Mouse (Mus musculus) embryonic facial prominence, embryonic 13.5 days (tissue): ENCODE results near the gene Gm37240. TPM values are rescaled to one million over a fixed set of nuclear protein-coding genes. Genes with fewer than 3 reads are reported as not detected.

Source experiments
- ATAC-seq: fragments of 200-750 bp; cut with Nextera tagmentation; 2 replicates; pipeline ENCODE4 v1.8.0; 2017; ENCODE audit warnings: low read depth; ENCODE audit not compliant: insufficient number of reproducible peaks, insufficient read depth, low FRiP score, low TSS enrichment
- H3K27ac ChIP-seq: fragments of 300-500 bp; sonication (generic); 2 replicates; pipeline ENCODE4 v1.5.1; 2015; ENCODE audit warnings: moderate library complexity, mild to moderate bottlenecking, inconsistent platforms
- H3K27me3 ChIP-seq: fragments of 300-500 bp; sonication (generic); 2 replicates; pipeline ENCODE4 v1.6.1; 2015; ENCODE audit warnings: mild to moderate bottlenecking, inconsistent platforms
- H3K36me3 ChIP-seq: fragments of 300-500 bp; sonication (generic); 2 replicates; pipeline ENCODE4 v1.6.1; 2015; ENCODE audit warnings: mild to moderate bottlenecking, inconsistent platforms
- H3K4me1 ChIP-seq: fragments of 300-500 bp; sonication (generic); 2 replicates; pipeline ENCODE4 v1.6.1; 2015; ENCODE audit warnings: inconsistent platforms
- H3K4me2 ChIP-seq: fragments of 300-500 bp; sonication (generic); 2 replicates; pipeline ENCODE4 v1.6.1; 2015; ENCODE audit warnings: moderate library complexity, mild to moderate bottlenecking, inconsistent platforms
- H3K4me3 ChIP-seq: fragments of 300-500 bp; sonication (generic); 2 replicates; pipeline ENCODE4 v1.5.1; 2015; ENCODE audit warnings: mild to moderate bottlenecking, inconsistent platforms
- H3K9ac ChIP-seq: fragments of 300-500 bp; sonication (generic); 2 replicates; pipeline ENCODE4 v1.6.1; 2015; ENCODE audit warnings: mild to moderate bottlenecking, inconsistent platforms
- H3K9me3 ChIP-seq: fragments of 300-500 bp; sonication (generic); 2 replicates; pipeline ENCODE4 v1.6.1; 2016; ENCODE audit warnings: inconsistent platforms
- WGBS: fragments of 180-500 bp; shearing (Covaris S2); methylation state at CpG from one replicate; pipeline ENCODE4 v1.1.7; 2015; ENCODE audit warnings: mixed read lengths; 5-methylcytosine and 5-hydroxymethylcytosine counted together
- polyA plus RNA-seq: library from polyadenylated mRNA; unstranded; fragments of >200 nt; fragmentation: Nextera tagmentation; extraction: Ambion mirVana; gene quantifications from 2 replicates; pipeline ENCODE4 v1.2.1, GENCODE M21; 2015

The Gm37240 gene
- polyA plus RNA-seq, 1 experiment from 2014 or later = 6.3 TPM

GRCm38 (mm10) chr3:84472955-84473354, 1414.4 kb downstream of the Gm37240 start:
- no peak for ATAC-seq
- Histone ChIP-seq H3K4me2 (peak overlapping the region; percentile 20; the same call in 1 of the 2 replicates), H3K36me3 (no peaks in the 10 kb centered on the region), H3K9me3 (no peaks in the 10 kb centered on the region), H3K4me3 (no peak overlapping the region), H3K4me1 (peaks cover 29% of the 10 kb centered on the region), H3K9ac (no peak overlapping the region; the same call in 1 of the 2 replicates), H3K27ac (peak overlapping the region; percentile 39; the same call in 1 of the 2 replicates), H3K27me3 (peaks cover 14% of the 10 kb centered on the region)
- 63% methylated on average over 5 of the region's 5 CpGs for WGBS

GRCm38 (mm10) chr3:84472527-84472926, 1414.8 kb downstream of the Gm37240 start:
- H3K4me1 ChIP-seq = peaks cover 34% of the 10 kb centered on the region
- peak overlapping the region; percentile 20; the same call in 1 of the 2 replicates for H3K4me2 ChIP-seq
- no peak overlapping the region; the same call in 1 of the 2 replicates for H3K9ac ChIP-seq
- WGBS = 39% methylated on average over 3 of the region's 3 CpGs
- no peaks in the 10 kb centered on the region for H3K36me3 ChIP-seq
- H3K27ac ChIP-seq = peak overlapping the region; percentile 39; the same call in 1 of the 2 replicates
- H3K9me3 ChIP-seq = no peaks in the 10 kb centered on the region
- H3K27me3 ChIP-seq = peaks cover 9% of the 10 kb centered on the region
- no peak overlapping the region for H3K4me3 ChIP-seq
- no peak for ATAC-seq

GRCm38 (mm10) chr3:84471146-84471545, 1416.2 kb downstream of the Gm37240 start:
- ATAC-seq = no peak
- H3K36me3 ChIP-seq = no peaks in the 10 kb centered on the region
- WGBS = 91% methylated on average over 4 of the region's 4 CpGs
- no peaks in the 10 kb centered on the region for H3K9me3 ChIP-seq
- no peak overlapping the region for H3K27ac ChIP-seq
- H3K4me3 ChIP-seq = no peak overlapping the region
- no peak overlapping the region for H3K9ac ChIP-seq
- H3K4me1 ChIP-seq = peaks cover 37% of the 10 kb centered on the region
- no peak overlapping the region for H3K4me2 ChIP-seq
- no peaks in the 10 kb centered on the region for H3K27me3 ChIP-seq

- no peak overlapping the region for H3K9ac ChIP-seq
- 38% methylated on average over 4 of the region's 4 CpGs for WGBS
- no peak overlapping the region for H3K4me3 ChIP-seq
- no peak for ATAC-seq
- no peaks in the 10 kb centered on the region for H3K9me3 ChIP-seq
- no peaks in the 10 kb centered on the region for H3K27me3 ChIP-seq
- no peak overlapping the region for H3K27ac ChIP-seq
- H3K36me3 ChIP-seq = no peaks in the 10 kb centered on the region
- H3K4me1 ChIP-seq = peaks cover 19% of the 10 kb centered on the region
- H3K4me2 ChIP-seq = no peak overlapping the region
These were observed 1419.2 kb downstream of the Gm37240 start for GRCm38 (mm10) chr3:84468111-84468453.

GRCm38 (mm10) chr3:84467419-84468110, 1419.8 kb downstream of the Gm37240 start:
- H3K9ac ChIP-seq = no peak overlapping the region
- H3K9me3 ChIP-seq = no peaks in the 10 kb centered on the region
- H3K4me2 ChIP-seq = no peak overlapping the region
- WGBS = 44% methylated on average over 10 of the region's 10 CpGs
- no peaks in the 10 kb centered on the region for H3K36me3 ChIP-seq
- no peaks in the 10 kb centered on the region for H3K27me3 ChIP-seq
- no peak overlapping the region for H3K27ac ChIP-seq
- peaks cover 14% of the 10 kb centered on the region for H3K4me1 ChIP-seq
- H3K4me3 ChIP-seq = no peak overlapping the region
- ATAC-seq = no peak

GRCm38 (mm10) chr3:84465822-84466500, 1421.4 kb downstream of the Gm37240 start:
- no peak for ATAC-seq
- H3K4me3 ChIP-seq = no peak overlapping the region
- H3K27ac ChIP-seq = no peak overlapping the region
- no peaks in the 10 kb centered on the region for H3K27me3 ChIP-seq
- no peaks in the 10 kb centered on the region for H3K9me3 ChIP-seq
- no peak overlapping the region for H3K9ac ChIP-seq
- H3K4me2 ChIP-seq = no peak overlapping the region
- peaks cover 21% of the 10 kb centered on the region for H3K4me1 ChIP-seq
- 79% methylated on average over 6 of the region's 6 CpGs for WGBS
- H3K36me3 ChIP-seq = no peaks in the 10 kb centered on the region

- Histone ChIP-seq H3K9me3 (no peaks in the 10 kb centered on the region), H3K9ac (no peak overlapping the region), H3K27me3 (no peaks in the 10 kb centered on the region), H3K4me3 (no peak overlapping the region), H3K36me3 (no peaks in the 10 kb centered on the region), H3K4me2 (no peak overlapping the region), H3K4me1 (peaks cover 16% of the 10 kb centered on the region), H3K27ac (no peak overlapping the region)
- no peak for ATAC-seq
- WGBS = 16% methylated on average over 4 of the region's 4 CpGs
These were observed 1425.6 kb downstream of the Gm37240 start for GRCm38 (mm10) chr3:84461687-84462086.

- 14% methylated on average over 12 of the region's 12 CpGs for WGBS
- Histone ChIP-seq H3K4me2 (no peak overlapping the region), H3K36me3 (no peaks in the 10 kb centered on the region), H3K9ac (no peak overlapping the region), H3K9me3 (no peaks in the 10 kb centered on the region), H3K4me1 (peaks cover 20% of the 10 kb centered on the region), H3K27ac (no peak overlapping the region), H3K4me3 (no peak overlapping the region), H3K27me3 (no peaks in the 10 kb centered on the region)
- ATAC-seq = no peak
These were observed 1426.4 kb downstream of the Gm37240 start for GRCm38 (mm10) chr3:84460952-84461351.

GRCm38 (mm10) chr3:84460499-84460898, 1426.8 kb downstream of the Gm37240 start:
- Histone ChIP-seq H3K27me3 (no peaks in the 10 kb centered on the region), H3K36me3 (no peaks in the 10 kb centered on the region), H3K4me1 (peaks cover 24% of the 10 kb centered on the region), H3K27ac (no peak overlapping the region), H3K9me3 (no peaks in the 10 kb centered on the region), H3K9ac (no peak overlapping the region), H3K4me2 (no peak overlapping the region), H3K4me3 (no peak overlapping the region)
- WGBS = 24% methylated on average over 3 of the region's 3 CpGs
- no peak for ATAC-seq

- no peak overlapping the region for H3K9ac ChIP-seq
These were observed 1431.4 kb downstream of the Gm37240 start for GRCm38 (mm10) chr3:84455733-84456417.

GRCm38 (mm10) chr3:84450651-84451050, 1436.7 kb downstream of the Gm37240 start:
- H3K4me3 ChIP-seq = no peak overlapping the region
- 56% methylated on average over 3 of the region's 3 CpGs for WGBS
- no peaks in the 10 kb centered on the region for H3K36me3 ChIP-seq
- peaks cover 14% of the 10 kb centered on the region for H3K4me1 ChIP-seq
- H3K27me3 ChIP-seq = peaks cover 4% of the 10 kb centered on the region; the same call in 1 of the 2 replicates
- no peak overlapping the region for H3K27ac ChIP-seq
- H3K4me2 ChIP-seq = no peak overlapping the region
- no peaks in the 10 kb centered on the region for H3K9me3 ChIP-seq
- no peak for ATAC-seq
- H3K9ac ChIP-seq = no peak overlapping the region

More at GRCm38 (mm10) chr3:84455733-84456417, 1431.4 kb downstream of the Gm37240 start:
- Histone ChIP-seq H3K4me3 (no peak overlapping the region), H3K27me3 (no peaks in the 10 kb centered on the region), H3K36me3 (no peaks in the 10 kb centered on the region), H3K4me2 (no peak overlapping the region), H3K27ac (no peak overlapping the region), H3K4me1 (peaks cover 15% of the 10 kb centered on the region), H3K9me3 (no peaks in the 10 kb centered on the region)
- no peak for ATAC-seq
- 63% methylated on average over 12 of the region's 12 CpGs for WGBS
